In genomic region chr14:62965811-62966520, GRCm38 (mm10) we compare ENCODE assay signal across 8 mouse cellular contexts. TPM values are rescaled to one million over a fixed set of nuclear protein-coding genes. Genes with fewer than 3 reads are reported as not detected.
DNase-seq lines count a peak whose midpoint lies in the region; ATAC-seq lines count a peak whose summit lies in the region.
"Had no signal": no experiment of that assay in that cellular context is flagged by ENCODE, and none has a peak within 500 bp of the region (broad histone marks: within the 10 kb centered on the region; RNA-seq: fewer than 3 reads in every experiment).

No protein-coding gene starts in this region.

- peak overlapping the region; percentile 51 for H3K4me3 ChIP-seq in embryonic facial prominence, embryonic 10.5 days
- H3K4me3 ChIP-seq in intestine, embryonic 15.5 days (replicated peaks), result peak overlapping the region; percentile 32

- DNase-seq in brain, adult 2 months (ENCODE audit: low read depth, low spot score), result peak; percentile 33
- no peak for DNase-seq in embryonic facial prominence, embryonic 10.5 days (ENCODE audit: low spot score)
- DNase-seq in lung, postnatal 14 days, result peak; percentile 17
- no peak for DNase-seq in thymus, adult 18-20 months
- DNase-seq in left cerebral cortex, adult 18-20 months (ENCODE audit: low spot score in 2 of 2), result no peak
- DNase-seq in adipocyte (ENCODE audit: low spot score), result no peak

- H3K9me3 ChIP-seq in embryonic facial prominence, embryonic 10.5 days, result no peaks in the 10 kb centered on the region
- no peaks in the 10 kb centered on the region for H3K9me3 ChIP-seq in intestine, embryonic 15.5 days

- H3K27ac ChIP-seq in embryonic facial prominence, embryonic 10.5 days (replicated peaks), result peak overlapping the region; percentile 40
- no peak overlapping the region for H3K27ac ChIP-seq in intestine, embryonic 15.5 days

- H3K9ac ChIP-seq in intestine, embryonic 15.5 days, result 0 out of 2 replicates have a peak overlapping the region, but pooled peaks have one; percentile 18

- WGBS in embryonic facial prominence, embryonic 10.5 days, result 27% methylated on average over 15 of the region's 15 CpGs
- 16% methylated on average over 15 of the region's 15 CpGs for WGBS in intestine, embryonic 15.5 days

- H3K4me2 ChIP-seq in intestine, embryonic 15.5 days (replicated peaks), result peak overlapping the region; percentile 64

- 0 out of 2 replicates have a peak, but pooled peaks cover 3% of the 10 kb centered on the region for H3K36me3 ChIP-seq in embryonic facial prominence, embryonic 10.5 days (replicated peaks)
- H3K36me3 ChIP-seq in intestine, embryonic 15.5 days, result no peaks in the 10 kb centered on the region

- no peaks in the 10 kb centered on the region for H3K27me3 ChIP-seq in embryonic facial prominence, embryonic 10.5 days (replicated peaks; ENCODE audit: low read depth, poor library complexity, severe bottlenecking)
- H3K27me3 ChIP-seq in intestine, embryonic 15.5 days (replicated peaks), result no peaks in the 10 kb centered on the region

- peak; percentile 51; the same call in 1 of the 2 replicates for ATAC-seq in intestine, embryonic 15.5 days

- peaks cover 20% of the 10 kb centered on the region for H3K4me1 ChIP-seq in embryonic facial prominence, embryonic 10.5 days
- H3K4me1 ChIP-seq in intestine, embryonic 15.5 days (replicated peaks), result no peaks in the 10 kb centered on the region

RNA-seq across cellular contexts. Expression of gene Defb48, which starts 18.3 kb away (rescaled TPM):
- polyA plus RNA-seq in embryonic facial prominence, embryonic 10.5 days (2016; fragmentation: Nextera tagmentation; extraction: Ambion mirVana), result not detected in 2 replicates
- not detected in 2 replicates for polyA plus RNA-seq in intestine, embryonic 15.5 days (2015; fragmentation: Nextera tagmentation; extraction: Ambion mirVana)
- total RNA-seq in left cerebral cortex, adult 18-20 months (2021), result not detected
- total RNA-seq: neutrophil, adult 5-6 weeks had no signal

RNA-seq across cellular contexts. Expression of gene Defb47, which starts 31.9 kb away (rescaled TPM):
- polyA plus RNA-seq in embryonic facial prominence, embryonic 10.5 days (2016; fragmentation: Nextera tagmentation; extraction: Ambion mirVana), result not detected in 2 replicates
- not detected in 2 replicates for polyA plus RNA-seq in intestine, embryonic 15.5 days (2015; fragmentation: Nextera tagmentation; extraction: Ambion mirVana)
- total RNA-seq in left cerebral cortex, adult 18-20 months (2021), result not detected
- total RNA-seq: neutrophil, adult 5-6 weeks had no signal

RNA-seq across cellular contexts. Expression of gene Defb43, which starts 45.6 kb away (rescaled TPM):
- not detected in 2 replicates for polyA plus RNA-seq in embryonic facial prominence, embryonic 10.5 days (2016; fragmentation: Nextera tagmentation; extraction: Ambion mirVana)
- polyA plus RNA-seq in intestine, embryonic 15.5 days (2015; fragmentation: Nextera tagmentation; extraction: Ambion mirVana), result not detected in 2 replicates
- not detected for total RNA-seq in left cerebral cortex, adult 18-20 months (2021)
- total RNA-seq: neutrophil, adult 5-6 weeks had no signal

Comparison
In these comparisons a context has a peak if more than half of its experiments do, and no peak if none do; other contexts are left out.
1. DNase-seq: peak in brain, adult 2 months (single experiment) and lung, postnatal 14 days (single experiment); none in embryonic facial prominence, embryonic 10.5 days (single experiment), thymus, adult 18-20 months (0 of 2), left cerebral cortex, adult 18-20 months (0 of 2) and adipocyte (single experiment).